In genomic region chr2:6532341-6532740, GRCm38 (mm10) we compare ENCODE assay signal across 17 mouse cellular contexts.
"Had no signal": no experiment of that assay in that cellular context is flagged by ENCODE, and none has a peak within 500 bp of the region (broad histone marks: within the 10 kb centered on the region; RNA-seq: fewer than 3 reads in every experiment).

No protein-coding gene starts in this region.

- H3K4me2 ChIP-seq: liver, embryonic 15.5 days; lung, embryonic 15.5 days; midbrain, embryonic 12.5 days; midbrain, embryonic 15.5 days; neural tube, embryonic 12.5 days; stomach, embryonic 15.5 days had no signal

- ATAC-seq: liver, postnatal 0 days; lung, postnatal 0 days; midbrain, embryonic 15.5 days had no signal

- H3K27ac ChIP-seq: liver, embryonic 15.5 days; lung, embryonic 15.5 days; macrophage; midbrain, embryonic 12.5 days; midbrain, embryonic 15.5 days; neural tube, embryonic 12.5 days; stomach, embryonic 15.5 days; stomach, postnatal 0 days had no signal

- H3K9me3 ChIP-seq: liver, embryonic 15.5 days; lung, embryonic 15.5 days; megakaryocyte, embryonic 14.5 days; midbrain, embryonic 12.5 days; midbrain, embryonic 15.5 days; neural tube, embryonic 12.5 days; stomach, embryonic 15.5 days had no signal

- DNase-seq: lung, adult 2 months; lung, postnatal 14 days; lung, postnatal 36 days; thymus, adult 2 months; thymus, postnatal 25 days; thymus, postnatal 4 days had no signal

- H3K27me3 ChIP-seq: liver, embryonic 15.5 days; lung, embryonic 15.5 days; megakaryocyte, embryonic 14.5 days; midbrain, embryonic 12.5 days; midbrain, embryonic 15.5 days; neural tube, embryonic 12.5 days; stomach, embryonic 15.5 days had no signal

- H3K4me1 ChIP-seq: liver, embryonic 15.5 days; lung, embryonic 15.5 days; midbrain, embryonic 12.5 days; midbrain, embryonic 15.5 days; neural tube, embryonic 12.5 days; stomach, embryonic 15.5 days had no signal

- H3K4me3 ChIP-seq: liver, embryonic 15.5 days; lung, embryonic 15.5 days; megakaryocyte, embryonic 14.5 days; midbrain, embryonic 12.5 days; midbrain, embryonic 15.5 days; neural tube, embryonic 12.5 days; stomach, embryonic 15.5 days had no signal

- H3K36me3 ChIP-seq: liver, embryonic 15.5 days; lung, embryonic 15.5 days; midbrain, embryonic 12.5 days; midbrain, embryonic 15.5 days; neural tube, embryonic 12.5 days; stomach, embryonic 15.5 days had no signal

- H3K9ac ChIP-seq: liver, embryonic 15.5 days; liver, postnatal 0 days; lung, embryonic 15.5 days; midbrain, embryonic 12.5 days; midbrain, embryonic 15.5 days; neural tube, embryonic 12.5 days; stomach, embryonic 15.5 days had no signal
